Mouse (Mus musculus): ENCODE data around the gene Etv1.
"Not testable (repeated sequence)": the region's sequence is repeated elsewhere in the genome, so short reads cannot be mapped to it uniquely, and the experiment has no call there.

The Etv1 gene

DNA sequence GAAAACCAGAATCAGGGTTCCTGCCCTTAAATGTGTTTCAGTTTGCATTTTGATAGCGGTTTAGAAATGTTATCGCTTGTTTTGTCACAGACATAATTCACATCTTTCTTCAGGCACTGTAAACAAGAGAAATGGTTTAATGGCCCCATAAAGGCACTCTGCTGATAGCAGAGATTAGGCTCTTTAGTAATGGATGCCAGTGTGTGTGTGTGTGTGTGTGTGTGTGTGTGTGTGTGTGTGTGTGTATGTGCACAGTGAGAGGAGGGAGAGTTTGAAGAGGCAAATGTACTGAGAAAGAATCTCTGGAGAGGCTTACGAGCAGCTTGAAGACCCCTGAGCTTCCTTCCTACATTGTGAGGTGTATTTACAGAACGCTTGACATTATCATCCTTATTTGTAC, 41.5 kb downstream of the Etv1 start:
- no peak for DNase-seq

DNA sequence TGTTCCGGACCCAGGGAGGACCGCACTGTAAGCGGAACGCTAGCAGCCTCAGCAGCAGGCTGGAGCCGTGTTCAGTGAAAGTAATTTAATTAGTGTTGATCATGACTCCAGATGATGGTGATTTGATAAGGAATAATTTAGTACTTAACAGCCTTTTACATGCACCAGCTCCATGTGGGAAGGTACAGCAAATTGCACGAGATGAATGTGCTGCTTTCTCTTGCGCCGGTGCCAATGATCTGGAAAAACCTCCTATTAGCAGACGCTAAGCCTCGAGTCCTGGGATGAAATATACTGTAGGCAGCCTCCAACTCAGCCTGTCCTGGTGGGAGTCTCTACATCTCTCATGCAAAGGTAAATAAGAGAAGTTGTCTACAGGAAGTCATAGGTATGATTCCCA, 45.2 kb downstream of the Etv1 start:
- DNase-seq = no peak

DNA sequence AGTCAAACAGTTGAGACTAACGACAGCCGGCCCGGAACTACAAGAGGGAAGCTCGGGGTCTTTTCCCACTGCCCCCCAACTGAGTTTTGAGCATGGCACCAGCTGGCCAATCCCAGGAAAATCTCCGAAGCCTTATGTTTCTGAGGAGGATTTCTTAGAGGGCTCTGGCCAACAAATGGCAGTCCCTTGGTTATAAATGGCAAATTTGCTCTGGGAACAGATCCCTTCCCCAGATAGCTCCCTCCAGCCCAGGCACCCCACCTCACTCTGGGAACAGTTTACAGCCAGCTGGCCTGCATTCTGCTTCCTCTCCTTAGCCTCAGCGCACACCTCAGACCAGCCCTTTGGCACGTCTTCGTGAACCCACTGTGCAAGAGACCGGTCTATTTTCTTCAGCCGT, 53.8 kb downstream of the Etv1 start:
- no peak for DNase-seq

DNA sequence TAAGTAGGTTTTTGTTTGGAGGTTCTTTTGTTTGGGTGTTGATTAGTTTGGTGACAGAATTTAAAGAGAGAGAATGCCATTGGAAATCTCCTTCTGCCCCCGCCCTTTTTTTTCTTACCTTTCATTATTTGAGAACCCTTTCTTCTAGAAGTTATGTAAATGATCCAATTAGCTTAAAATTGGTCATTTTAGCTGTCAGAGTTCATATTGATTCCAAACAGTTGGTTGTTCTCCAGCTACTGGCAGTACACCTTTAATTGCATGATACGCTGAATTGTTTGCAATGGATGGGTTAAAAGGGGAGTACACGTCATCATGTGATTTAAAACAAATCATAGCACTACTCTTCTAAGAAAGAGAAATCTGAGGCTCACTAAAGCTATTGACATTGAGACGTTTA, 55.4 kb downstream of the Etv1 start:
- DNase-seq = no peak

DNA sequence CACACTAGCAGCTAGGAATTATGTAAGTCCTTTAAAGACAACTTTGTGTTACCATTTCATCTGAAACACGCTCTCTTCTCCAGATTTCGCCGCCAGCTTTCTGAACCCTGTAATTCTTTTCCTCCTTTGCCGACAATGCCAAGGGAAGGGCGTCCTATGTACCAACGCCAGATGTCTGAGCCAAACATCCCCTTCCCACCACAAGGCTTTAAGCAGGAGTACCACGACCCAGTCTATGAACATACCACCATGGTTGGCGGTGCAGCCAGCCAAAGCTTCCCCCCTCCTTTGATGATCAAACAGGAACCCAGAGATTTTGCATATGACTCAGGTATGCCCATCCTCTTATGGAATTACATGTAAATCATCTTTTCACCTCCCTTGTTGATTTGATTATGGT, 55.8 kb downstream of the Etv1 start:
- not testable (repeated sequence) for DNase-seq

DNA sequence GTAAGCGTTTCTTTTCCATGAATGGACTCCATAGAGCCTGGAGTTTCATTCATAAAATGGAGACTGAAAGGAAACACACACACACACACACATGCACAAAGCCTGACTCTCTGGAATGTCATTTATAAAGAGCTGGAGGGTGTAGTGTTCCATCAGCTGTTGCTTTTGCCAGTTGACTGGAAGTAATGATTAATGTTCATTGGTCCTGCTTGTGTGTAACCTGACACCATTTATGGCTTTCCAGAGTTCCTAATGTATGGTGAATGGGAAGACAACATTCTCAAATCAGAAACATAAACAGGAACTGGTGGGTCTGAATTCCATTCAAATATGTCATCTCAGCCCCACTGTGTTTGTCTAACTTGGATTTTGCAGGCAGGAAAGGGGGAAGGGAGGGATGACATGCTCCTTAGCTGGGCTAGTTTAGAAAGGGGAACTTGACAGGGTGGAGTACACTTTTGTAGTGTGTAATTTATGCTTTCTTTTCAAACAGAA, 64.7 kb downstream of the Etv1 start:
- DNase-seq = peak in 1 of 2 experiments; percentile 3

DNA sequence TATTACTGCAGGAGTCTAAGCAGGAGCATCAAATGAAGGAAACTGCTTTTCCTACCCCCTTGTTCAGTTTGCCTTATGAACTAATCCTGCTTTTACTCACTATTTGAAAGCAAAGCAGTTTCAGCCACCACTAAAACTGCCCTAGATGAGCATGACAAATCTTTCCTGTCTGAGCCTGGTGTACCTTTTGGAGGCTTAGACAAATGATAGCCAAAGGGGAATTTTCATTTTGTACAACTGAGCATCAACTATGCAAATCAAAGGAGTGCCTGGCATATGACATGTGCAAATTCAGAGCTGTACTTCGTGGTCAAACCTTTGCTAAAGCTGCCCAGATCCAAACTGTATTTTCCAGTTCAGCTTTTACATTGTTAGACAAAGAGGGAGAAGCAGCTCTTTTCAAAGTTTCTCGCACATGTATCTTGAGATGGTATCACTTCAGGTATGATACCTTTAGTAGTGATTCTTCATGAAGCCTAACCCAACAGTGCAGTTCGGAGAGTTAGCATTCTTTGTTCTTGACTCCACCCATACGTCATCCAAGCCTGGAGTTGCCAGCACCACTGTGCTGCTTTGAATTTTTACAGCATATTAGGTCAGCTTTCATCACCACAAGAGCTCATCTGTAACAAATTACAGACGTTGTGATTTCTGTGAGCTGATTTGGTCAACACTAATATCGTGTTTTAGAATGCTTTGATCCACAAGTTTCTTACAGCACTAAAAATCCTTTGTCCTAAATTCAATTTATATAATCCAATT, 68.5 kb downstream of the Etv1 start:
- no peak for DNase-seq

DNA sequence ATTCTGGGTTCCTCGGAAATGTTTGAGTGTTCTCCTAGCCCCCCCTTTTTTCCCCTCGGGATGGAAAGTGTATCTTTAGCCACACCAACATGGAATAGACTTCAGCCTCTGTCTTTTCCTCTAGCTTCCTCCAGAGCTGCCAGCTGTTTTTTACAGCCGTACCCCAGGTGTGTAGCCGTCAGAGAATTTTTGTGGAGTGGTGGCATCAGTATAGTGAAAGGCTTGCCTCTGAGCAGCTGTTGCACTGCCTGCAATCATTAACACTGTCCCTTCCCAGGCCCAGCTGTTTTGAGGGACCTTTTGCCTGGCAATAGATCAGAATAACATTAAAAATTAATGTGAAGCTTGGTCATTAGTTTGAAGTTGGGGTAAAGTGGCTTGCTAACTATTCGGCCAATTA, 70.8 kb downstream of the Etv1 start:
- DNase-seq = no peak

DNA sequence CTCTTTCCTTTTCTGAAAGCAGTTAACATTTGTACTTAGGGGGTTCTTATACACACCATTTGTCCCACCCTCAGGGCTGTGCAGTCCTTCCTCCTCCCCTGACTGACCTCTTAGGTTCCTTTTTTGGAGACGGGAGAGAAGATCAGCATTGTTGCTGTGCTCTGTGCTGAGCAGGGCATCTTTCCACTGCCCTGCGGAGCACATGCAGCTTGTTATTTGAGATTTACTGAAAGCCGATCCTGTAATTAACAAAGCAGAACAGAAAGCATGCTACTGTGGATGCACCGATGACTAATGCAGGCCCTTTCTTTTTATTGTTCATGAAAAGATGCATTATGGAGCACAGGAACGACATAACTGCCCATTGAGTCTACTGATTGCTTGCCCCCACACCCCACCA, 75.1 kb downstream of the Etv1 start:
- no peak for DNase-seq

DNA sequence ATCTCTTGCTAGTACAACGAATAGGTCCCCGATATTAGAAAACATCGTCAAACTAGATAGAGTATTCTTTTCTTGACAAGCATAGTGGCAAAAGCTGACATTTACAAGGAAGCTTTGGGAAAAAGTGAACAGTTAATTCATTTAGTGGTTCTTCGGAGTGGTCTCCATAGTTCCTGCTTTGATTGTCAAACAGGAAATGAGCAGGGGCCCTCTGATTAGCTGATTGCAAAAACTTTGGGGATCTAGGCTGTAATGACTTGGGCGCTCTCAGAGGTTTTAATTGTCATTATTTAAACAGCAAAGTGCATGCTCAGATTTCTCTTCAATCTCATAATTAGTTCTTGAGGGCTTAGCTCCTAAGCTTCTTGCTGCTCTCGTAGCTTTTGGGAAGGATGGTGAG, 75.6 kb downstream of the Etv1 start:
- no peak for DNase-seq

DNA sequence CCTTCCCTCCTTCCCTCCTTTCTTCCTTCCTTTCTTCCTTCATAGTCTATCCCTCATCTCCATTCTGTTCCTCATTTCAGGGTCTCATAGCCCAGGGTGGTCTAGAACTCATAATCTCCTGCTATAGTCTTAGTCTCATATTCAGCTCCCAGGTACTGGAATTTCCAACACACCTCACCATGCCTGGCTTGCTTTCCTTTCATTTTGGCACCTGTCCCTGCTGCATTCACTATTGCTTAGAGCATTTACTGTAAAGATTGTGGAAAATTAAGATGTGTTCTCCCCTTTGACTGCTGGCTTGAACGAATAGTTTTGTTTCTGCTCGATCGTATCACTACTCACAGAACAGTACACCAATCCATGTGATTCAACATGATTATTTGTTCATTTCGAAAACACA, 80.5 kb downstream of the Etv1 start:
- DNase-seq = no peak

DNA sequence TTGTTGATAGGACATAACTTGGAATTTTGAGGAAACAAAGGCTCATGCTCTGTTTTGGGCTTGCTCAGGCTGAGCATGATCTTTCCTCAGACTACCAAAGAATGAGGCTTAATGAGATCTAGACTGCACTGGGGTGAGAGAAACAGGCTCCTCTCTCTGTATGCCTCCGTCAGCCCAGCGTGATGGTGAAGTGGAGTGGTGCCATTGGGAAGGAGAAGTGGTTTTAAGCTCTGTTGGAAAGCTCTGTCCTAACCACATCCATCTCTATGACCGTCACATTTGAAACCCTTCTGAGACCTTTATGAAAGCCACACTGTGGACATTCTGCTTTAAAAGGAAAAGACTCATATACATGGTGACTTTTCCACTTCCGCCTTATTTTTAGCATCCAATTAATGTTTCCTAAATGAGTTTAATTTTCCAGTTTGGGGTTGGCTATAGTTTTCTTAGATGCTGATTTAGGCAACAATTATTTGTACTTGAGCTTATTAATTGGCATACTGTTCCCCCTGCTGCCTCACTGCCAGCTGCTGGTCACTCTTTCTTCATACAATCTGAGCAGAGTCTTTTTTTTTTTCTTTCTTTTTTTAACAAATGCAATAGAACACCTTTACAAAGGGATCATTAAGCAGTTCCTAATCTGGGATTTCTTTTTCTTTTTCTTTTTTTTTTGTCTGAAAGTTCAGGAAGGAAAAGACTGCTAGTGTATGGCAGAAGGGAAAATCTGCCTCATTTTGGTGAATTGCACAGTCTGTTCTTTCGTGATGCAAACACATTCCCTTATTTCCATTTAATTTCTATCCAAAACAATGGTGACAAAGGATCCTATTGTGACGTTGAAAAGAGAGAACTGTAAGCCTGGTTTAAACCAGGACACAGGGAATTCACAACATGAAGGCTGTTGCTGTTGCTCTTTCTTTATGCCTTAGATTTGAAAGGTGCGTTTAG, 81.3 kb downstream of the Etv1 start:
- DNase-seq = no peak

DNA sequence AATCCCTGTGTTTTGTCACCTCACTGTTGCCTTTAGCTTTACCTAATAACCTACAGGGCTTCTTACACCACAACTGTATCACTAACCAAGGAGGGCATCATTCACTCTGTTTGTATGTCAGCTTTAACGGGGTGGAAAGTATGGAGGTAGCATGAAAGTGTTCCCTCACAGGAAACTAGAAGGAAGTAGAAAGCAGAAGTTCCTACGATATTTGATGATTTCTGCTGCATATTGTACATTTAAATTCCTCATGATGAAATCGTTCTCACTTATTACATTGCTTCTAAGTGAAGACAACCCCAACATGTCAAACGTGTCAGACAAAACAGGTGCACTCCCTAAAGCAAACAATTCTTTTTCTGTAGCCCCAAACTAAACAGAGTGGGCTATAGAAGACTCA, 84.2 kb downstream of the Etv1 start:
- DNase-seq = no peak

DNA sequence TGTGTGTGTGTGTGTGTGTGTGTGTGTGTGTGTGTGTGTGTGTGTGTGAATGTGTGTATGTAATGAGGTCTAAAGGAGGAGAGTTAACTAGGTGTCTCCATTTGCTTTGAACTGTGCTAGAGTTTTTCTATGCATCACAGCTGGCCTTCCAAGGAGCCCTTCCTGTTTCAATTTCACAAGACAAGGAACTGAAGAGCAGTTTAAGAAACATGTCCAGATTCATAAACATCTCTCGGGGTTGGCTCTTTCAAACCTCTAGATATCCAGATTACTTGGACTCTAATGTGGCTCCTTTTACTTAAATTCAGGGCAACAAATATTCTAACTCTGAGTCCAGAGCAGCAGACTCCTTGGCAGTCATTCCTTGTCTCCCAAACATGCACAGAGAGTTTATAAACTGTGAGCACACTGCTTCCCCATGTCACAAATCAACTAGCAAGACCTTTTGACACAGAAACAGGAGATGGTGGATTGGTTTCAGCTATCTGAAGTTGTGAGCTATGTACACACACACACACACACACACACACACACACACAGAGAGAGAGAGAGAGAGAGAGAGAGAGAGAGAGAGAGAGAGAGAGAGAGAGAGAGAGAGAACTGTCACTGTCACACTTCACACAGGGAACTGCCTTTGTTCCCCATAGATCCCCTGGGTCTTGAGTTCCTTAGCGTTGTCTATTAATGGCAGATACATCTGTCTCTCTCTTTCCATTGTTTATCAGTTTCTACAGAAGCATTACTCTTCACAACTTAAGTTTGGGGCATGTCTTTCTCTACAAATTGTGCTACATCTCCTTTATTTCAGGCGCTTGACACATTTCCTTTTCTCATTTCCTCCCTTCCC, 85.0 kb downstream of the Etv1 start:
- DNase-seq = no peak

DNA sequence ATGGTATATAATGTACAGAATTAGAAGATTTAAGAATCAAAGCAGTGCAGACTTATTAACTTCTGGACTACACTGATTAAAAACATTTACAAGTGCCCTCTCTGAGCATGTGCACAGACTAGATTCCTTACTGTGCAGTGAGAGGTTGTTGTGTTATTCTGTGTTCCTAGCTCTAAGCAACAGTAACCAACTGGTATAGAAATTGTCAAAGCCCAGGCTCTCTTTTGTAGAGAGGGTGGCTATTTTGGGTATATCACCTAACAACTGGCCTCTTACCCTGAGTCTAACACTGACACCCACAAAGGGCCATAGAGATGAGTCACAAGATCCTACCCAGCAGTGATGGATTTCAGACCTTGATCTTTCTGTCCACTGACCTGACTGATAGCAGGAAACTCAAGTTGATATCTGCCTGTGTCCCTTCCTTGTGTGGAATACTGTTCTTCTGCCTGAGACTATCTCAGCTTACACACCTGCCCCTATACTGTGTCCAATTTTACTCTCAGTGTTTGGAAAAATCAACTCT, 95.4 kb downstream of the Etv1 start:
- no peak for DNase-seq

DNA sequence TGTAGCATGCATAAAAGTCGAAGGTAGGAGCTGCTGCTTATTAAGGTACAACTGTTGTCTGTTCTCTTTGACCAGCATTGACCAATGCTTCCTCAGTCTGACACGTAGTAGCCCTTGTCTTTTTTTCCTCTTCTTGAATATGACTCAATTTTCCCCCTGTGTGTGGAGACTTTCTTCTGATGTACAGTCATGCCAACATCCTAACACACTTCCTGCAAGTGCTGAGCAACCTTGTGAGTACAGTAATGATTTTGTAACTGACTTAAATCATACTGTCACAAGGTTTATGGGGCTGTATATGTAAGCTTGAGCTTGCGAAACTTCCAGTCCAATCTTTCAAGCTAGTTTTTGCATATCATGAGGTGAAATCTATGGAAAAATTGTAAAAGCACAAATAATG, 125.3 kb downstream of the Etv1 start:
- no peak for DNase-seq

DNA sequence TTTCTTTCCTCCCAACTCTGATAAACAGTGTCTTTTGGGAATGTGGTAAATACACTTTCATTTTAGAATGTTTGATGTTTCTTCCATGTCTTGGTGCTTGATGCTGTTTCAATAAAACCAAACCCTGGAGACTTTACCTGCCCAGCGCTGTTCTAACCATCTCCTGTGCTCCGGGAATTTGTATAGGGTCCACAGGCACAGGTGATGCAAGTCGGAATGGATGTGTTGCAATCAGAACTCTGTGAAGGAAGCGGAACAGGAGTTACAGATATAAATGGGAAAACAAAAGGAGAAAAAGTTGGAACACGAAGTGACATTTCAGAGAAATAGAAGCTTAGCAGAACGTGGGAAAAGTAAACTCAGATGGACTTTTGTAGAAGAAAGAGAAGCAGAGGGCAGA, 127.1 kb downstream of the Etv1 start:
- DNase-seq = no peak

DNA sequence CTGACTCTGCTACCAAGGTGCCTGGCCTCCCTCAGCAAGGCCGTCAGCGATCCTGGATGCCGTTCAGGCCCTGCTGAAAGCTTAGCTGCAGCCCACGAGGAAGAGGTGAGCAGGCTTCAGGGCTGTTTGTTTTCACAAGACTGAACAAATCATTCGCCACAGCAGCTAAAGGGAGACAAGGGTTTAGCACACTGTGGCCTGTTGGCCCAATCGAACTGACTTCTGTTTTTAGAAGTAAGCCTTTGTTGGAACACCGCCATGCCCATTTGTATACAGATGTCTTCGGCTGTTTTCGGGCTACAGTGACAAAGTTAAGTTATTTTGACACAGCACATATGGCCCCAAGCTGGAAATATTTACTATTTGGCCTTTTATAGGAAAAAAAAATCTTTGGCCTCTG, 127.6 kb downstream of the Etv1 start:
- no peak for DNase-seq

DNA sequence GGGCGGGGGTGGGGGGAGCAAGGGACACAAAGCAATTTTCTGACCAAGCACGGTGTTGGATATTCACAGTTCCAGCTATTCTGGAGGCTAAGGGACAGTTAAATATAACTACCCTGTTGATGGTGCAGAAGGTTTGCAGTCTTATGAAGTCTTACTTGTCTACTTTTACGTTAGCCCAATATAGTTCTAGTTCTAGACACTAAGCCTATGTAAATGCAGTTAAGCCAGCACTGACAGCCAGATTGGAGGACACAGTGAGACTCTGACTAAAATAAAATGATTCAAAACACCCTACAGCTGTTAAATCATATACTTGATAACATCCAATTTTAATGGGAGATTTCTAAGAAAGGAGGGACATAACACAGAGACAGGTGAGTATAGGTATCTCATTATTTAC, 129.8 kb downstream of the Etv1 start:
- no peak for DNase-seq
